Mouse (Mus musculus): ENCODE measurements at regions not wholly inside any gene's neighbourhood (a gene's known extent, or its start where the extent isn't known, plus 50 kb on each side); places are given as distances from the start of the nearest gene placed in this dataset.

GRCm38 (mm10) chr3:144378524-144379225 lies 173.7 kb upstream of the Lmo4 start:
- intact Hi-C loops (cut with DNase I): no loop called here
- no peak for DNase-seq (ENCODE audit: low spot score in 2 of 2)

- intact Hi-C loops (cut with DNase I): no loop called here
- no peak for DNase-seq (ENCODE audit: low spot score in 2 of 2)
These were observed 172.9 kb upstream of the Lmo4 start for GRCm38 (mm10) chr3:144377626-144378523.

- intact Hi-C loops (cut with DNase I): no loop called here
- DNase-seq (ENCODE audit: low spot score in 2 of 2): no peak
These were observed 171.7 kb upstream of the Lmo4 start for GRCm38 (mm10) chr3:144376463-144377402.

GRCm38 (mm10) chr3:144375725-144376412 lies 170.8 kb upstream of the Lmo4 start:
- intact Hi-C loops (cut with DNase I): no loop called here
- no peak for DNase-seq (ENCODE audit: low spot score in 2 of 2)

GRCm38 (mm10) chr3:144368300-144368699 lies 163.3 kb upstream of the Lmo4 start:
- intact Hi-C loops (cut with DNase I): loop anchor here (5.0 kb wide), 1 partner anchor 51 kb away; no protein-coding TSS in a partner anchor
- DNase-seq (ENCODE audit: low spot score in 2 of 2): no peak

DNA sequence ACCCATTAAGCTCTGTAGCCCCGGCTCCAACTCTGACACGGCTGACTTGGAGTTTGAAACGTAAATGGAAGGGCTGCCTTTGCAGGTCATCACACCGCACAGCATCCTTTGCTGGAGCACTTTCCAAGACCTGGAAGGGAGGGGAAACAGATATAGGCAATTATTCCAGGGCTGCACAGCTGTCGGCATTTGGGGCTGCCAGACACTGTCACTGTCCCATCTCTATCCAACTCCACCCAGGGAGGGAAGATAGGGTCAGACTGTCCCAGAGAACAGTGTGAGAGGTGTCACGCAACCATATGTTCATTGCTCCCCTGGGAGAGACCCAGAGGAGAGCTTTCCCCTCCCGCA lies 162.7 kb upstream of the Lmo4 start:
- DNase-seq (ENCODE audit: low spot score in 2 of 2): no peak
- intact Hi-C loops (cut with DNase I): loop anchor here (5.0 kb wide), 1 partner anchor 50 kb away; no protein-coding TSS in a partner anchor

DNA sequence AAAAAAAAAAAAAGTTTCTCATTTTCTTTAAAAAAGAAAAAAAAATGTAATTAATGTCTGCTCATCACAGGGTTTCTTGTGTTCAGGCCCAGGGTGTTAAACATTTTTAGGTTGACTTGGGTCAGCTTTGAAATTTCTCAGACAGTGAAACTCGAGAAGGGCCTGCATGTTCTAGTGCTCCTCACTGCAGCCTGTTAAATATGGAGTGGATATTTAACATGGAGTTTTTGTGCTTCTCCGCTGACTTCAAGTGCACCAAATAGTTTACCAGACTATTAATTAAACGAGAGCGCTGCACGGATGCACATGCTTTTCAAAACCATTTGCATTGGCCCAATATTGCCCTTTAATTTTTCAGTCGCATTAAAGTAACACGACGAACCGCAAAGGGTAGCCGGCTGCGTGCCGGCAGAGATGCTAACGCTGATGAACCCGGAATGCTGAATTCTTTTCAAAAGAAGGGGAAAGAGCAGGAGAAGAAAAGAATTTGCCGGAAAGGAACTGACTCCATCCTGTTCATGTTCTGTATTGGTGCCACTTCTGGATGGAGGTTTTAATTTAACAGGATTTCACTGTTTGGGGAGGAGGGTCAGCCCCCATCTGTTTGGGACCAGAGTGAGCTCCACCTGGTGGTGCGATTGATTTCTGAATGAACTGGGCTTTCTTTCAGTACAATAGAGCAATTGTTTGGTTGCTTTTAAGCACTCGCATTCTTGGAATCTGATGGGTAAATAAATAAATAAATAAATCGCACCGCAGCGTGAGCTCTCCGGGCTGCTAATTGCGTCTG lies 162.2 kb upstream of the Lmo4 start:
- intact Hi-C loops (cut with DNase I): loop anchor here (5.0 kb wide), 1 partner anchor 50 kb away; no protein-coding TSS in a partner anchor
- peak; percentile 16 to 28 for DNase-seq (ENCODE audit: low spot score in 2 of 2)

DNA sequence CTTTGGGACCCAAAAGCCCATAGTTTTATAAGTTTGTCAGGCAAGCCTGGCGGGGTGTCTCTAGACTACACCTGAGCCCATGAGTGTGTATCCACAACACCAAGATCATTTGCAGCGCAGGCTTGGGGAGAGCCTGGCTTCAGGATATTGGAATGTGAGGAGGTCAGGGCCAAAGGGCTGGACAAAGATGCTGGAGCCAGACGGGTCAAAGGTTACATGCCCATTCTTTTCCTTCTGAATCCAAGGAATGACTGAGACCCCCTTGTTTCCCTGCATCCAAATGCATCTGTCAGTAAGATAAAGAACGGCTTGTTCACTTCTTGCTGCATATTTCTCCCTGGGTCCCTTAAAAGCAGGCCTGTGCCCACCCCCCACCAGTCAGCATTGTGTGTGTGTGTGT lies 160.9 kb upstream of the Lmo4 start:
- intact Hi-C loops (cut with DNase I): loop anchor here (5.0 kb wide), 1 partner anchor 49 kb away; no protein-coding TSS in a partner anchor
- no peak for DNase-seq (ENCODE audit: low spot score in 2 of 2)

- intact Hi-C loops (cut with DNase I): no loop called here
These were observed 157.5 kb upstream of the Lmo4 start for GRCm38 (mm10) chr3:144362472-144362871.

GRCm38 (mm10) chr3:144361203-144361978 lies 156.4 kb upstream of the Lmo4 start:
- intact Hi-C loops (cut with DNase I): no loop called here
- no peak for DNase-seq (ENCODE audit: low spot score in 2 of 2)

More at GRCm38 (mm10) chr3:144362472-144362871, 157.5 kb upstream of the Lmo4 start:
- DNase-seq (ENCODE audit: low spot score in 2 of 2): no peak

DNA sequence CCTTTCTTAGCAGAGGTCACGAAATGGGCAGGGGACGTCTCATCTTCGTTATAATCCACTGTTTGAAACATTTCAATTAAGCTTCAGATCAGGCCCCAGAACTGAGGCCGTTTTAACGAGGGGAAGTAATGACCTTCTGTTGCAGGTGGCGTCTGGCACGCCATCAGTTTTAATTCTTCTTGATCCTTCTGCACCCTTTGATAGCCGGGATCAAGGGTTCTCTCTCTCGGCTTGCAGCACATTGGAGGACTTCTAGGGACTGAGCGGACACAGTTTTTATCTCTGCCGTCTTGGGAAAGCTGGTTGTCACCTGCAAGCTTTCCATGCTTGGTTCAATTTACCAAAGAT lies 151.9 kb upstream of the Lmo4 start:
- DNase-seq (ENCODE audit: low spot score in 2 of 2): no peak
- intact Hi-C loops (cut with DNase I): no loop called here

DNA sequence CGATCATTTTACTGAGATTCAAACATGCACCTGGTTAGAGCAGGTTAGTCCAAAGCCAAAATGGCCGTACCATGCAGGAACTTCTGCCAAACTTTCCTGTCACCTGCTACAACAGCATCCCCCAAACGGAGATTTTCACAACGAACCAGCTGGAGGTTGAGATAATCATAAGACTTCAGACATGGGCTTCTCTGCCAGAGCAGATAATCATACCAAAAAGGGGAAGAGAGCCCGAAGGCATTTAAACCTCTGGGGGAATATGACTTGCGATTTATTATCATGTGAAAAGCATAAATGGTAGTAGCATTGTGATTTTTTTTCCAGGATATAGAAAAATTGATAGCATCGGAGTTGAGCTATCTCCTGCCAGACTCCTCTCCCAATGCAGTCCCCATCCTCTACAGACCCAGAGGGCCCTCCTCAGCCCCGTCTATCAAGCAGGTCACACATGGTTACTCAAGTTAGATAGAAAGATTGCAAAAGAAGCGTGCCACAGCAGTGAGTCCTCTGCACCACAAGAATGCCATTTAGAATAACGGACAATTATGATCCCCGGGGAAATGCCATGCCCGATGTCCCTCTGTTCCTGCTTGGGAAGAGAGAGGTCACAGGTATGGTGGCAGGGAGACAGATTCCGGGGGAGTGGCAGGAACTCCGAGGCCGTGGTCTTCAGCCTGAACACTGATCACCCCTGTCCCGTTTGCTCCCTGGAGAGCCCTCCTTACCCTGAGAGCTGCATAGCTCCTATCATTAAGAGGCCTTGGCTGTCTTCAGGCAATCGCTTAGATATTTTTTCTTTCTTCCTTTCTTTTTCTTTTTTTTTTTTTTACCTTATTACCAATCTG lies 151.3 kb upstream of the Lmo4 start:
- no peak for DNase-seq (ENCODE audit: low spot score in 2 of 2)
- intact Hi-C loops (cut with DNase I): no loop called here

DNA sequence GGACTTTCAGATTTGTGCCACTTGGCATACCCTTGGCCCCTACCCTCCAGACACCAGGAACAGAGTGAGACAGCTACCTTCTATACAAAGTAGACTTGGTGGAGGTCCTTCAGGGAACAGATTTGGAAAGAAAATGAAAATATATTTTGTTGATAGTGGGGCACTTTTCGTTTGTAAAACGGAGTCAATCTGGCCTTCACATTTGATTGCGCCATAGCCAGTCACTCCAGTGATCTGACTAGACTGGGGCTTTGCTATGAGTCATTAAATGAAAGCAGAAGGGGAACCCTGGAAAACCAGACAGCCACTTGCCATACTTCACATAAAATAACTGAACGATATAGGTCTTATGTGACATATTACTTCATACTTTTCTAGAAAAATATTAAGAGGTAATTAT lies 147.5 kb upstream of the Lmo4 start:
- no peak for DNase-seq (ENCODE audit: low spot score in 2 of 2)
- intact Hi-C loops (cut with DNase I): no loop called here

GRCm38 (mm10) chr3:144348431-144348830 lies 143.4 kb upstream of the Lmo4 start:
- DNase-seq (ENCODE audit: low spot score in 2 of 2): no peak
- intact Hi-C loops (cut with DNase I): no loop called here

GRCm38 (mm10) chr3:144335237-144335636 lies 130.2 kb upstream of the Lmo4 start:
- intact Hi-C loops (cut with DNase I): no loop called here

DNA sequence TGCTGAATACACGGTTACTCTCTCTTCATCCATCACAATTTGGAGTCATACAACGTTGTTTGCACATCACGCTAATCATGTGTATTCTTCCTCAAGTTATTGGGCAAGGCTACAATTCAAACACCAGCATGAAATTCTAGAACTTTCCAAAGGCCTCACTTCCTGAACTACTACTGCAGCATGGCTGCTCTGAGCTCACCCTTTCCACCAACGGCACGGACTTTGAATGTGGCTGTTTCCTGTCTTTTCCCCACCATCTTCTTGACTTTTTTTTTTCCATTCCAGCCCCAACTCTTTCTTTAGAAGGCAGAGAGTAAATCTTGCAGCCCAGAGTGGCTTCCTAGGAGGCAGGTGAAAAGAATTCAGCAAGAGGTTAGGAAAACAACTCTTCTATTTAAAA lies 129.2 kb upstream of the Lmo4 start:
- intact Hi-C loops (cut with DNase I): no loop called here
- DNase-seq (ENCODE audit: low spot score in 2 of 2): no peak

More at GRCm38 (mm10) chr3:144335237-144335636, 130.2 kb upstream of the Lmo4 start:
- DNase-seq (ENCODE audit: low spot score in 2 of 2): no peak

DNA sequence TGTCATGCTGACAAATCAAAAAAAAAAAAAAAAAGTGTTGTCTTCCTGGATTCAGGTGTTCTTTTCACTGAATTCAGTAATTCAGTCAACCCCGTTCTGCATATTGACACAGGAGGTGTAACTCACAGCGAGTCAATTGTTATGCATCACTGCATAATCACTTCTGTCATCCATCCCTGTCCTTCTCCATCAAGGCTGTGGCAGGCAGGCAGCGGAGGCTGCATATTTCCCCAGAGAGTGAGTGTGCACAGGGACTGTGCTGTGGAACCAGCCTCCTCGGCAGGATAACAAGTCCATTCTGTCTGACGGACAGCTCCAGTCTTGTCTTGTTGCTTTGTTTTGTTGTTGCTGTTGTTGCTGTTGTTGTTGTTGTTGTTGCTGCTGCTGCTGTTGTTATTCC lies 127.3 kb upstream of the Lmo4 start:
- no peak for DNase-seq (ENCODE audit: low spot score in 2 of 2)
- intact Hi-C loops (cut with DNase I): no loop called here
